Comparison of ENCODE assay signal across 22 mouse cellular contexts in the genomic region with DNA sequence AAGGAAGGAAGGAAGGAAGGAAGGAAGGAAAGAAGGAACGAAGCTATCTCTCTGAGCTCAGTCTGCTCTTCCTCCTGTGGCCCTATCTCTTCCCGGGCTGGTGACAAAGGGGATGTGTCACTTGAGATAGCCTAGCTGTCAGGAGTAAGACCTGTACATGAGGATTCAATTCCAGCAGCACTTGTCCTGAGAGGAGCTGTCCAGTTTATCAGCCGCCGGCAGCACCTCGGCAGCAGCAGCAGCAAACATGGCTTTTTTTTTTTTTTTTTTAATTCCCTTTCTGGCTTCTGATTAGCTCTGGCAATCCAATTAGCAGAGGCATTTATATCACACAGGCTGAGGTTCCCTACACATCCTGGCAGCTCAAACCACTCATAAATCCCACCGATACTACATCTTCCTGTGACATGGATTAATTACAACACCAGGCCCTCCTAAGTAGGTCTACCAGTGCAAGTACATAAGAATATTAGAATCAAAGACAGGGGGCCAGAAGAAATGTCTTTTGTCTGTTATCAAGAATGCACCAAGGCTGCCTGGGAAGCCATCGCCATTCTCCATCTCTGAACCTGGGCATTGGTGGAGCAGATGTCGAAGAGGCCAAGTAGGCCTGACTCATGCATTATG.
A peak's percentile ranks its signal among the peaks of the same experiment; 100 is the strongest.
DNase-seq lines count a peak whose midpoint lies in the region; ATAC-seq lines count a peak whose summit lies in the region.
"Had no signal": no experiment of that assay in that cellular context is flagged by ENCODE, and none has a peak within 500 bp of the region (broad histone marks: within the 10 kb centered on the region; RNA-seq: fewer than 3 reads in every experiment).

No protein-coding gene starts in this region.

- no peaks in the 10 kb centered on the region for H3K27me3 ChIP-seq in midbrain, embryonic 14.5 days (ENCODE audit: control insufficient read depth, insufficient read depth, low read length)
- H3K27me3 ChIP-seq: intestine, embryonic 15.5 days; limb, embryonic 12.5 days; liver, embryonic 13.5 days; lung, embryonic 15.5 days had no signal

- H3K4me1 ChIP-seq in midbrain, embryonic 14.5 days (ENCODE audit: control insufficient read depth, insufficient read depth, low read length): peaks cover 37% of the 10 kb centered on the region
- H3K4me1 ChIP-seq: intestine, embryonic 15.5 days; limb, embryonic 12.5 days; liver, embryonic 13.5 days had no signal

- ATAC-seq in midbrain, embryonic 14.5 days (ENCODE audit: low FRiP score, low TSS enrichment): no peak
- ATAC-seq: CD4-positive, CD25-positive, alpha-beta regulatory T cell, adult 4 months; intestine, embryonic 15.5 days had no signal

- peak; percentile 14 for DNase-seq in embryo, embryonic 10 days (ENCODE audit: low spot score)
- no peak for DNase-seq in embryo, embryonic 9.5 days (ENCODE audit: extremely low spot score)
- peak; percentile 14 to 23 for DNase-seq in kidney, postnatal 4 days
- DNase-seq in kidney, adult 8-10 months: no peak
- DNase-seq in midbrain, embryonic 14.5 days: peak; percentile 46
- peak; percentile 70 for DNase-seq in retina, postnatal 1 day
- DNase-seq in thymus, adult 18-20 months: no peak
- DNase-seq in cerebellum, adult 11 months: no peak
- DNase-seq: adrenal gland, adult 8-10 months; cerebellum, adult 11-12 months; cerebellum, postnatal 36 days; gastrocnemius, postnatal 14 days; heart, adult 2 months; liver, embryonic 13.5 days; thymus, postnatal 36 days had no signal

- H3K4me2 ChIP-seq in midbrain, embryonic 14.5 days (ENCODE audit: low read length): peak overlapping the region; percentile 53
- H3K4me2 ChIP-seq: intestine, embryonic 15.5 days; limb, embryonic 12.5 days; liver, embryonic 13.5 days; lung, embryonic 15.5 days had no signal

- 47% methylated on average over 8 of the region's 8 CpGs for WGBS in midbrain, embryonic 14.5 days

- peak overlapping the region; percentile 86 for H3K27ac ChIP-seq in midbrain, embryonic 14.5 days (replicated peaks; ENCODE audit: low read depth, low read length)
- H3K27ac ChIP-seq: heart, adult 2 months; intestine, embryonic 15.5 days; left cerebral cortex, adult 2 months; limb, embryonic 12.5 days; liver, embryonic 13.5 days; lung, embryonic 15.5 days; macrophage had no signal

- H3K9me3 ChIP-seq in midbrain, embryonic 14.5 days (ENCODE audit: control insufficient read depth, low read length): no peaks in the 10 kb centered on the region
- H3K9me3 ChIP-seq: intestine, embryonic 15.5 days; limb, embryonic 12.5 days; liver, embryonic 13.5 days; lung, embryonic 15.5 days had no signal

- H3K36me3 ChIP-seq in midbrain, embryonic 14.5 days (ENCODE audit: control insufficient read depth, insufficient read depth, low read length): no peaks in the 10 kb centered on the region
- H3K36me3 ChIP-seq: intestine, embryonic 15.5 days; limb, embryonic 12.5 days; liver, embryonic 13.5 days; lung, embryonic 15.5 days had no signal

- no peak overlapping the region for H3K4me3 ChIP-seq in midbrain, embryonic 14.5 days (replicated peaks; ENCODE audit: low read depth, low read length)
- H3K4me3 ChIP-seq: erythroblast, embryonic 14.5 days; heart, adult 2 months; intestine, embryonic 15.5 days; left cerebral cortex, adult 2 months; limb, embryonic 12.5 days; liver, embryonic 13.5 days; lung, embryonic 15.5 days had no signal

- H3K9ac ChIP-seq in midbrain, embryonic 14.5 days (replicated peaks; ENCODE audit: low read length): no peak overlapping the region; the same call in 1 of the 2 replicates
- H3K9ac ChIP-seq: intestine, embryonic 15.5 days; limb, embryonic 12.5 days; liver, embryonic 13.5 days; lung, embryonic 15.5 days had no signal

Comparison
In these comparisons a context has a peak if more than half of its experiments do, and no peak if none do; other contexts are left out.
1. DNase-seq: peak in embryo, embryonic 10 days (single experiment), kidney, postnatal 4 days (2 of 2), midbrain, embryonic 14.5 days (single experiment) and retina, postnatal 1 day (single experiment); none in embryo, embryonic 9.5 days (single experiment), kidney, adult 8-10 months (0 of 2), thymus, adult 18-20 months (0 of 2) and cerebellum, adult 11 months (single experiment).